Mouse (Mus musculus): Measurements from ENCODE around the gene Nol9. TPM values are rescaled to one million over a fixed set of nuclear protein-coding genes. Genes with fewer than 3 reads are reported as not detected.

The Nol9 gene
- total RNA-seq, 2 experiments from 2014 or later, result 19.7 to 21.3 TPM

DNA sequence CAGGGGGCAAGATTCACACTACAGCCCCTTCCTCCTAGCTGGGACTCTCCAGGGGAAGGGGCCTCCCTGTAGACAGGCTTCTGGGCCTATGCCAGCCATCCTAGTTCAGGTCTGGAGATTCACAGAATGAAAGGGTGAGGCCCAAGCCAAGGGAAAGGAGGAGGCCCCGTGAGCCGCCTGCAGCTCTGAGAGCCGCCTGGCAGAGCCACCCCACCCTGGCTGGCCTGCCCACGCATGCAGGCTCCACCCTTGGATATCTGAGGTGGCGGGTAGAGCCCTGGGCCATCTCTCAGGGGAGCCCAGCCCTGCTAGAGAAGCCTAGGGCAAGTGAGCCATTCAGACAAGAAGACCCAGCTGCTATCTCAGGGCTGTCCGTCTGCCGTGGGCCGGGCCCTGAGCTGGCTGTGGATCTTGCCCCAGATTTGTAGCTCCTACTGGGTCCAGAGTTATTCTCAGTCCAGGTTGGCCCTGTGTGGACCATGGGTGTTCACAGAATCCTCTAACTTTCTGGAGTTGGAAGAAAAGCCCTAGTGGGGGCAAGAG lies 53.7 kb downstream of the Nol9 start:
- DNase-seq, result no peak

DNA sequence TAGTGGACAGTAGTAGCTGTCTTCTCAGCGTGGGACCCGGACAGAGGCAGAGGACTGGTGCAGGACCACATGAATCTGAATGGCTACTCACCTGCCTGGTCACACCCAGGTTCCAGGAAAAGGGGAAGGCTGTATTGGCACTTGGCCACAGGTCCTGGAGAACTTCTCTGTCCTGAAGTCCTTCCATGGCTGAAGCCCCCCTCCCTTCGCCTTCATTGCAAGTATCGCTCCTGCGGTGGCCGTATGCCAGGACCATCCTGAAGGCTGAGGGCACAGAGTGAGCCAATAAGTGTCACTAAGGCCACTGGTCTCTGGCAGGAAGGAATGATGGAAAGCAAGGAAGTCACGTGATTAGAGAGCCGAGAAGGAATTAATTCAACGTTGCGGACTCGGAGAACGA lies 55.1 kb downstream of the Nol9 start:
- no peak for DNase-seq

DNA sequence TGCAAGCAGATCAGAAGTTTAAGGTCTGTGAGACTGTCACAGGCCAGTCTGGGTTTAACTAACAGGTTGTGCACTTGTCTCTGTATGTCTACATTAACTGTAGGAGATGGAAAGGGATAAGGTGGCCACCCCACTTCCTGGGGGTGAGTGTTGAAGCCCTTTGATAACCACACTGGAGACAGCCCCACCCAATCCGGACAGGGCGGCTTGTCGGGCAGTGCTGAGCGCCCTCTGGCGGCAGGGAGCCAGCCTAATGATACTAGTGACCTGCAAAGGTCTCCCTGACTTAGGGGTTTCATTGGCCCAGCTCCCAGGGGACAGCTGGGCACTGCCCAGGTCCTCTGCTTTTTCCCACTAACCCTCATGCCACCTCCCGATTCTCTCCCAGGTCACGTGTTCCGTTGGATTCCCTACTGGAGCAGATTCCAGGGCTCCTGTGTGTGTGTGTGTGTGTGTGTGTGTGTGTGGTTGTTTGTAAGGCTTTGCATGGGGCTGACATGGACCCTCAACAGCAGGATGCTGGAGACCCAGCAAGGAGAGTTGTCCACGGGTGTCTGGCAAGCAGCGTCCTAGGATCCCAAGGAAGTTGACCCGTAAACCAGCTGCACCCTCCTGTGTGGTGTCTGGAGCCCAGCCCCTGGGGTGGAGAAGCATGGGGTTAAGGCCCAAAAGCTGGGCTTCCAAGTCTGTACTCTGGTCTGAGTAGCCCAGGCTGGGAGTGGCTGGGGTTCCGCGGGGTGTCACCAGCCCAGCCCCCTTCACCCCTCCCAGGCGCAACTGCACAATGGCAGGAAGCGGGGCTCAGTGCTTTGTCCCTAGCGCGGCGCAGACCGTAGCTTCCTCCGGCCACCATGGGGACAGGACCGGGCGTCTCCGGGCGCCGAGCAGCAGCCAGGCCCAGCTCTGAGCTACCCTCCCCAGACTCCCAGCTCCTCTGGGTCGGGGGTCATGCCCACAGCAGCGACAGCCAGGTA lies 57.1 kb downstream of the Nol9 start:
- peak in 1 of 2 experiments; percentile 57 for DNase-seq

DNA sequence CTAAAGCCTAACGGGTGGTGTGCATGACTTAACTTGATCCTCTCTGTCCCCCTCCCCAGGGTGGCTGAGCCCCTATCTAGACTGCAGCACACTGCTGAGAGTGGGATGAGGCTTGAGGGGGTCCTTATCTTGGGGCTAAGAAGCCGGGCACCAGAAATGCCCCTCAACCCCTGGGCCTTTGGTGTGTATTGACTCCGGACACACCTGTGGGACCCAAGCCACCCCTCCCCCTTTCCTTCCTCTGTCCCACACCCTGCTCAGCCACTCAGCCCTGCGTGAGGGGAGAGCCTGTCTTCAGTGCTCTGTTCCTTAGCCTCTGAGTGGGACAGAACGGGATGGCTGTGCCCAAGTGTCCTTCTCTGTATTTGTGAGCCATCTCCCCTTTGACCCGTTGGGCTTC lies 57.8 kb downstream of the Nol9 start:
- no peak for DNase-seq

DNA sequence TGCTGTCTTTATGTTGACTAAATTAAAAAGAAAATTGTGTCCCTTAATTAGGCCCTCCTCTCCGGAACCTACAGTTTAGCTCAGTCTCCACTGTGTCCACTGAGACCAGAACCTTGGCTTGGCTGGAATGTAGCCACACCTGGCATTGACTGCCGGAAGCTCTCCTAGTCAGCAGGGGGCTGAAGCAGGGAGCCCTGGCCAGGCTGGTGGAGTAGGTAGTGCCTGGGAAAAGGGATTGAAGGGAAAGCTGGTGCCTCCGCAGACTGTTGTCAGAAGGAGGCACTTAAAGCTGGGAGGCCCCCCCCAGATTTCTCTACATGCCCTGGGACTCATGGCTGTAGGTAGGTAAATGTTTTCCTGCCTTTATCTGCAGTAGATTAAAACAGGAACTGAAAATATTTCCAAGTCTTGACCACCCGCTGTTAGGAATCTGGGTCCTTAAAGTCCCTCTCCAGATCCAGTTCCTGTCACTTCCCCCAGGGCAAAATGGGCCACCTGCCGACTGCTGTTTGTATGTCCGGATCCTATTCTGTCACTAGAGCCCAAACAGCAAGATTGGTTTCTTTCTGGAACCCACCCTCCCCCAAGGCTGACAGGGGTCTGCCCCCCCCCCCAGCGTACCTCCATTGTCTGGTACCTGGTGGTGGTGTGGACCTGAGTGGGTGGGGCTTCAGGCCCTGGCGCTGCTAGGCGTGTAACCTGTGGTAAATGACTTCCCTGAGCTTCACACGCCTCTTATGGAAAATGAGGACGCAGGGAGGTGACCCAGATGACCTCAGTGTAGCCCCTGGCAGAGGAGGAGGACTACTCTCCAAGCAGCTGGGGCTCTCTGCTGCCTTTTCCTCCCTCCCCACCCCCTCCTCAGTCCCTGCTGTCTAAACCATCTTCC lies 59.0 kb downstream of the Nol9 start:
- no peak for DNase-seq

DNA sequence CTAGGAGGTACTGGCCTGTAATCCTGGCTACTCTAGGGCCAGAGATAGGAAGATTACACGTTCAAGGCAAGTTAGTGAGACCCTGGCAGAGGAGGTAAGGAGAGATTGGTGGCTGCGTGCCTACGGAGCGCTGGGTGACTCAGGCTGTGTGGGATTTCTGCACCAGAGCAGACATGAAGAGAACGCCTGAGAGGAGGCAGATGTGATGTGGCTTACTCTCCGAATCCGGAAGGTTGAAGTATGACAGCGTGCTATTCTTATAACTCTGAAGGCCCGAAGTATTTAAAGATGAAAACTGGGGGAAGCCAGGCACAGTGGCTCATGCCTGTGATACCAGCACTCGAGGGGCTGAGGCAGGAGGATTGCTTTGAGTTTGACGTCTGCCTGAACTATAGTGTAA lies 61.4 kb downstream of the Nol9 start:
- DNase-seq, result no peak

DNA sequence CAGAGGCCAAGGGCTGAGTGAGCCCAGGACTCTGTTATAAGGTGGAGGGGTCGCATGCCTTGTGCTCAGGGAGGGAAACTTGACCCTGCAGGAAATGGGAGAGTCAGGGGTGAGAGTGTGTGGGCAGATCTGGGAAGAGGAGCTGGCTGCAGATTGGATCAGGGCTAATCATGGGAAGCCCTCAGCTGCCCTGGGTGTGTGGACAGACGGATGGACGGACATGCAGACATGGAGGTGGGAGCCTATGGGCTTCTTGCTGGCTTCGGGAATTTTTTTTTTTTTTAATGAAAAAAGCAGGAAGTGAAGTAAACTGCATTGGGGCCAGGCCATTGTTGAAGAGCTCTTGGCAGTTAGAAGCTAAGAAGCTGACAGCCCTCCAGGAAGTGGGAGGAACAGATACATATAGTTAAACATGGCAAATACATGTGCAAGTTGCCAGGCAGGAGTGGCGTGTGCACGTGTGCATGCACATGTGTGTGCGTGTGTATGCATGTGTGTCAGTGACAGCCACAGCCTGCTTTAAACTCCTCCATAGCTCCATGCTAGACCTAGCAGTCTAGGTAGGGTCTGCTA lies 62.0 kb downstream of the Nol9 start:
- no peak for DNase-seq

DNA sequence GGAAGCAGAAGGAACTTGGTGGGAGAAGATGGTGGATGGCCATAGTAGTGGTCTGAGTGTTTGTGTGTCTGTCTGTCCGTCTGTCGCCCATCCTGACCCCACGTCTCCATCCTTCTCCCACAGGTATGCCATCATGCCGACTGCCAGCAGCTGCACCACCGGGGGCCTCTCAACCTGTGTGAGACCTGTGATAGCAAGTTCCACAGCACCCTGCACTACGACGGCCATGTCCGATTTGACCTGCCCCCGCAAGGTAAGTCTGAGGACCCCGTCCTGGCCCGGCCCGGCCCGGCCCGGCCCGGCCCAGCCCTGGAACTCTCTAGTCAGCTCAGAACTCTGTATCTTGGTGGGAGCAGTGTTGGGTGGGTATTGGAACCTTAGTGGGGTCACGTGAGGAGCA lies 62.8 kb downstream of the Nol9 start:
- no peak for DNase-seq

DNA sequence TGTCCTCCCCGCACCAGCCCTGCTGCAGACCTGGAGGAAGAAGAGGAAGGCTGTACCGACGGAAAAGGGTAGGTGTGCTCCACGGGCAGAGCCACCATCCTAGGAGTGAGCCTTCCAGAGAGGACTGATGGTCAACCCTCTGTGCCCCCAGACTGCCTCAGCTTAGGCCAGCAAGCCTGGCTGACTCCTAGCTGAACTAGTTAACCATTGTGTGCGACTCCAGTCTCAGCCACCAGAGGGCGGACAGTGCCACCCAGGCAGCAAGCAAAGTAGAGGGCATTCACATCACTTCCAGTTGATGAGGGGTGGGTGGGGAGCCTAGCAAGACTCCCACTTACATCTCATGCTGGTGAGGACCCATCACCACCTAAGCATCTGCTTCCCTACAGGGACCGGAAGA lies 63.9 kb downstream of the Nol9 start:
- DNase-seq, result peak in 1 of 2 experiments; percentile 68

DNA sequence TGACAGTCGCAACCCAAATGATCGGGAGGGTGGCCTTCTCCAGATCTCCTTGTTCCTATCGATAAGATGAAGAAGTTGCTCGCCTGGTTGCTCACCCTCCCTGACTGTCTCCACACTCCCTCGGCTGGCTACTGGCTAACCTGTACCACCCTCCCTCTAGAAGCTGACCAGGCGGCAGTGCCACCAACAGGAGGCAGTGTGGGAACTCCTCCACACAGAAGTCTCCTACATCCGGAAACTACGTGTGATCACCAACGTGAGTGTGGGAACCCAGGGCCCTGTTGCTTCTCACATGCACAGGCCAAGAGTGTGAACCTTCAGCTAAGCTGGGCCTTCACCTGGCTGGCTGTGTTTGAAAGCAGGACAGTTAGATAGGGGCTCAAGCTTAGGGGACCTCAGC lies 67.6 kb downstream of the Nol9 start:
- DNase-seq, result no peak

DNA sequence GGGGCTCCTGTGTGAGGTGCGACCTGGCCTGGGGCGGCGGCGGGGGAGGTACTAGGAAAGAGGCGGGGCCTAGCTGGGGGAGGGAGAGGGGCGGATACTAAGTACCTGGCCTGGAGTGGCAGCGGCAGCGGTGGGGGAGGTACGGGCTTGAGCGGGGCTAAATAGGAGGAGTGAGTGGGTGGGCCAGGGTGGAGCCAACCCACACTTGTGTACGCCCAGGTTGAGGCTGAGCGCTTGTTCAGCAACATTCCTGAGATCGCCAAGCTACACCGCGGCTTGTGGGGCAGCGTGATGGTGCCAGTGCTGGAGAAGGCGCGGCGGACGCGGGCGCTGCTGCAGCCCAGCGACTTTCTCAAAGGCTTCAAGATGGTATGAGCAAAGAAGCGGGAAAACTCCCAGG lies 68.4 kb downstream of the Nol9 start:
- no peak for DNase-seq

DNA sequence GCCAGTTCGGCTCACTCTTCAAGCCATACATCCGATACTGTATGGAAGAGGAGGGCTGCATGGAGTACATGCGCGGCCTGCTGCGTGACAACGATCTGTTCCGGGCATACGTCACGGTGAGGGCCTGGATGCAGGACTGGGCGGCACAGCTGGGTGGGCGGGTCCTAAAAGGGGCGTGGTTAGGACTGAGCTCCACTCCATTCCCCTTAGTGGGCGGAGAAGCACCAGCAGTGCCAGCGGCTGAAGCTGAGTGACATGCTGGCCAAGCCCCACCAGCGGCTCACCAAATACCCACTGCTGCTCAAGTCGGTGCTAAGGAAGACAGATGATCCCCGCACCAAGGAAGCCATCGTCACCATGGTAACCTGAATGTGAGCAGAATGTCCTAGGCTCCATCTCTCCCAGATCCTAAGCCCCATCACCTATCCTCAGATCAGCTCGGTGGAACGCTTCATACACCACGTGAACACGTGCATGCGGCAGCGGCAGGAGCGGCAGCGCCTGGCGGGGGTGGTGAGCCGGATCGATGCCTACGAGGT lies 68.9 kb downstream of the Nol9 start:
- peak; percentile 64 to 65 for DNase-seq

DNA sequence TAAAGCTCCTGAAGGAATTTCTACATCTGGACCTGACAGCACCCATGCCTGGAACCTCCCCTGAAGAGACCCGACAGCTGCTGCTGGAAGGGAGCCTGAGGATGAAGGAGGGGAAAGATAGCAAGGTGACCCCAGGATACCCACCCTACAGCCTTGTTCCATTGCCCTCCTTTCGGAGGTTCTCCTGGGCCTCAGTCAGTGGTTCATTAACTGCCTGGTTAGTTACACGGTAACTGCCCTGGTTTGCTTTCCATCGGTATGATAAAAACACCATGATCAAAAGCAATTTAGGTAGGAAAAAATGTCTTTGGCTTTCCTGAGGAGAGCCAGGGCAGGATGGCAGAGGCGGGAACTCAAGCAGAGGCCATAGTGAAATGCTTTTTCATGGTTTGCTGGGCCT lies 69.6 kb downstream of the Nol9 start:
- DNase-seq, result no peak

DNA sequence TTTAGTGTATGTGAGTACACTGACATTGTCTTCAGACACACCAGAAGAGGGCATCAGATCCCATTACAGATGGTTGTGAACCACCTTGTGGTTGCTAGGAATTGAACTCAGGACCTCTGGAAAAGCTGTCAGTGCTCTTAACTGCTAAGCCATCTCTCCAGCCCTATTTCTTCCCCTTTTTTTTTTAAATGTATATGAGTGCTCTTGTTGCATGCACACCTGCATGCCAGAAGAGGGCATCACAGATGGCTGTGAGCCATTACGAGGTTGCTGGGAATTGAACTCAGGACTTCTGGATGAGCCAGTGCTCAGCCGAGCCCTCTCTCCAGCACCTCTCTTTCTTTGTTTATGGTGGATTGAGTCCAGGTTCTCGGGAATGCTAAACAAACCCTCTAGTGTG lies 70.4 kb downstream of the Nol9 start:
- no peak for DNase-seq

DNA sequence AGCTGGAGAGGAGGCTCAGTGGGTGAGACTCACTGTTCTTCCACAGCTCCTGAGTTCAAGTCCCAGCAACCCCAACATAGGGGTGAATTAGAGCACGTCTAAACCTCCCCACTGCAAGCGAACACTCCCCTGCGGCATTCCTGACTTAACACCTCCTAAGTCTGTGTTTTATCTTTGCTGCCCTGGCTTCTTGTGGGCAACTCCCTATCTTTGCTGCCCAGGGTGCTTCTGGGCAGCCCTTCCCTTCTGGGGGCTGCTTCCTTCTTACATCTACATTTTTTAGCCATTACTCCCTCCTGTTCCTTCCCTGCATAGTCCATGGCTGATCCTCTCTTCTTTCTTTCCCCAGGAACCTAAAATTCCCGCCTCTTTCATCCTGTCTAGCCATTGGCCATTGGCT lies 71.6 kb downstream of the Nol9 start:
- DNase-seq, result no peak

Other genes starting within 250 kb of the Nol9 start
- gene Camta1, start 177.4 kb upstream of the Nol9 start, total RNA-seq (2021), result 100 to 1,000 TPM; 279 to 294 TPM
- gene Dnajc11, start 105.6 kb upstream of the Nol9 start, total RNA-seq (2021), result 10 to 100 TPM; 62.0 to 63.1 TPM
- 10 to 100 TPM; 24.6 to 29.9 TPM for gene Thap3, start 50.3 kb upstream of the Nol9 start, total RNA-seq (2021)
- gene Phf13, start 43.1 kb upstream of the Nol9 start, total RNA-seq (2021), result 10 to 100 TPM; 11.1 to 11.6 TPM
- 10 to 100 TPM; 20.5 to 21.4 TPM for gene Klhl21, start 30.5 kb upstream of the Nol9 start, total RNA-seq (2021)
- 10 to 100 TPM; 11.7 to 13.7 TPM for gene Zbtb48, start 11.7 kb upstream of the Nol9 start, total RNA-seq (2021)
- under 1 TPM; 0.33 to 0.62 TPM for gene Tas1r1, start 753 bp upstream of the Nol9 start, total RNA-seq (2021)
- 100 to 1,000 TPM; 158 to 166 TPM for gene Plekhg5, start 33.2 kb downstream of the Nol9 start, total RNA-seq (2021)
- 10 to 100 TPM; 46.5 to 65.3 TPM for gene Tnfrsf25, start 76.6 kb downstream of the Nol9 start, total RNA-seq (2021)
- 1 to 10 TPM; 1.4 to 1.5 TPM for gene Espn, start 113.0 kb downstream of the Nol9 start, total RNA-seq (2021)
- gene Hes2, start 119.5 kb downstream of the Nol9 start, total RNA-seq (2021), result not detected
- 100 to 1,000 TPM; 331 to 345 TPM for gene Acot7, start 138.8 kb downstream of the Nol9 start, total RNA-seq (2021)
- 1 to 10 TPM; 5.3 to 6.1 TPM for gene Gpr153, start 234.9 kb downstream of the Nol9 start, total RNA-seq (2021)

Data from layer of hippocampus, postnatal 36 days (tissue).